Mouse (Mus musculus): ENCODE data around the gene Timm10. TPM values are rescaled to one million over a fixed set of nuclear protein-coding genes. Genes with fewer than 3 reads are reported as not detected.

The Timm10 gene
- total RNA-seq, 2 experiments from 2014 or later, result 39.6 to 55.6 TPM

- ATAC-seq (replicated peaks; ENCODE audit: poor library complexity), result peak; percentile 92
These were observed 28.9 kb downstream of the Timm10 start for GRCm38 (mm10) chr2:84855732-84856131.

GRCm38 (mm10) chr2:84858551-84858950 lies 31.8 kb downstream of the Timm10 start:
- no peak for ATAC-seq (replicated peaks; ENCODE audit: poor library complexity)

- ATAC-seq (replicated peaks; ENCODE audit: poor library complexity), result no peak
These were observed 33.4 kb downstream of the Timm10 start for GRCm38 (mm10) chr2:84859991-84860780.

GRCm38 (mm10) chr2:84861430-84861829 lies 34.6 kb downstream of the Timm10 start:
- no peak for ATAC-seq (replicated peaks; ENCODE audit: poor library complexity)

GRCm38 (mm10) chr2:84862231-84862630 lies 35.4 kb downstream of the Timm10 start:
- ATAC-seq (replicated peaks; ENCODE audit: poor library complexity), result peak; percentile 40

- peak; percentile 47 for ATAC-seq (replicated peaks; ENCODE audit: poor library complexity)
These were observed 39.1 kb downstream of the Timm10 start for GRCm38 (mm10) chr2:84865616-84866571.

GRCm38 (mm10) chr2:84868521-84868943 lies 41.7 kb downstream of the Timm10 start:
- peak; percentile 74 for ATAC-seq (replicated peaks; ENCODE audit: poor library complexity)

- ATAC-seq (replicated peaks; ENCODE audit: poor library complexity), result peak; percentile 33
These were observed 42.2 kb downstream of the Timm10 start for GRCm38 (mm10) chr2:84868977-84869376.

GRCm38 (mm10) chr2:84870623-84871160 lies 43.9 kb downstream of the Timm10 start:
- peak; percentile 15; the same call in 1 of the 2 replicates for ATAC-seq (replicated peaks; ENCODE audit: poor library complexity)

- ATAC-seq (replicated peaks; ENCODE audit: poor library complexity), result 0 out of 2 replicates have a peak, but pooled peaks have one; percentile 6
These were observed 45.4 kb downstream of the Timm10 start for GRCm38 (mm10) chr2:84872105-84872716.

- no peak for ATAC-seq (replicated peaks; ENCODE audit: poor library complexity)
These were observed 49.0 kb downstream of the Timm10 start for GRCm38 (mm10) chr2:84875842-84876241.

Other genes starting within 250 kb of the Timm10 start
- gene Ctnnd1, start 176.2 kb upstream of the Timm10 start, total RNA-seq (2015), result 21.2 and 26.8 TPM in 2 replicates
- 18.4 and 27.5 TPM in 2 replicates for gene Ctnnd1, start 176.2 kb upstream of the Timm10 start, total RNA-seq (2017)
- gene Btbd18, start 167.9 kb upstream of the Timm10 start, total RNA-seq (2015), result not detected in 2 replicates
- gene Btbd18, start 167.9 kb upstream of the Timm10 start, total RNA-seq (2017), result not detected in 2 replicates
- 251 and 263 TPM in 2 replicates for gene Selenoh, start 156.2 kb upstream of the Timm10 start, total RNA-seq (2015)
- 122 and 127 TPM in 2 replicates for gene Selenoh, start 156.2 kb upstream of the Timm10 start, total RNA-seq (2017)
- gene Gm28635, start 149.0 kb upstream of the Timm10 start, total RNA-seq (2015), result not detected in 2 replicates
- 0.44 TPM in 1 of 2 replicates, not detected in the other for gene Gm28635, start 149.0 kb upstream of the Timm10 start, total RNA-seq (2017)
- 30.8 and 40.2 TPM in 2 replicates for gene Med19, start 148.6 kb upstream of the Timm10 start, total RNA-seq (2015)
- gene Med19, start 148.6 kb upstream of the Timm10 start, total RNA-seq (2017), result 21.4 and 26.4 TPM in 2 replicates
- 75.6 and 78.6 TPM in 2 replicates for gene Tmx2, start 147.9 kb upstream of the Timm10 start, total RNA-seq (2015)
- 48.1 and 51.0 TPM in 2 replicates for gene Tmx2, start 147.9 kb upstream of the Timm10 start, total RNA-seq (2017)
- 44.0 and 46.1 TPM in 2 replicates for gene Zdhhc5, start 111.8 kb upstream of the Timm10 start, total RNA-seq (2015)
- 29.1 and 30.6 TPM in 2 replicates for gene Zdhhc5, start 111.8 kb upstream of the Timm10 start, total RNA-seq (2017)
- gene Clp1, start 99.6 kb upstream of the Timm10 start, total RNA-seq (2015), result 42.5 and 44.7 TPM in 2 replicates
- gene Clp1, start 99.6 kb upstream of the Timm10 start, total RNA-seq (2017), result 37.3 and 43.5 TPM in 2 replicates
- gene Ypel4, start 92.9 kb upstream of the Timm10 start, total RNA-seq (2015), result 0.07 and 0.12 TPM in 2 replicates
- 0.27 TPM in 1 of 2 replicates, not detected in the other for gene Ypel4, start 92.9 kb upstream of the Timm10 start, total RNA-seq (2017)
- gene Gm19426, start 83.3 kb upstream of the Timm10 start, total RNA-seq (2015), result 0.39 TPM in 1 of 2 replicates, not detected in the other
- gene Gm19426, start 83.3 kb upstream of the Timm10 start, total RNA-seq (2017), result not detected in 2 replicates
- 0.22 TPM in 1 of 2 replicates, not detected in the other for gene Serping1, start 51.6 kb upstream of the Timm10 start, total RNA-seq (2015)
- gene Serping1, start 51.6 kb upstream of the Timm10 start, total RNA-seq (2017), result not detected in 2 replicates
- 9.6 and 11.2 TPM in 2 replicates for gene Ube2l6, start 28.2 kb upstream of the Timm10 start, total RNA-seq (2015)
- gene Ube2l6, start 28.2 kb upstream of the Timm10 start, total RNA-seq (2017), result 8.5 and 12.7 TPM in 2 replicates
- not detected in 2 replicates for gene Smtnl1, start 4.3 kb upstream of the Timm10 start, total RNA-seq (2015)
- 0.24 TPM in 1 of 2 replicates, not detected in the other for gene Smtnl1, start 4.3 kb upstream of the Timm10 start, total RNA-seq (2017)
- gene Slc43a1, start 11.9 kb downstream of the Timm10 start, total RNA-seq (2015), result 25.7 and 33.4 TPM in 2 replicates
- gene Slc43a1, start 11.9 kb downstream of the Timm10 start, total RNA-seq (2017), result 14.2 and 15.0 TPM in 2 replicates
- gene Rtn4rl2, start 59.7 kb downstream of the Timm10 start, total RNA-seq (2015), result not detected in 2 replicates
- gene Rtn4rl2, start 59.7 kb downstream of the Timm10 start, total RNA-seq (2017), result not detected in 2 replicates
- gene Slc43a3, start 109.6 kb downstream of the Timm10 start, total RNA-seq (2015), result 111 and 119 TPM in 2 replicates
- gene Slc43a3, start 109.6 kb downstream of the Timm10 start, total RNA-seq (2017), result 94.2 and 94.7 TPM in 2 replicates
- gene Prg2, start 153.5 kb downstream of the Timm10 start, total RNA-seq (2015), result 43.2 and 74.2 TPM in 2 replicates
- gene Prg2, start 153.5 kb downstream of the Timm10 start, total RNA-seq (2017), result 135 and 270 TPM in 2 replicates
- gene Prg3, start 161.2 kb downstream of the Timm10 start, total RNA-seq (2015), result 8.4 and 12.8 TPM in 2 replicates
- 15.9 and 16.4 TPM in 2 replicates for gene Prg3, start 161.2 kb downstream of the Timm10 start, total RNA-seq (2017)
- gene Ssrp1, start 210.2 kb downstream of the Timm10 start, total RNA-seq (2015), result 145 and 175 TPM in 2 replicates
- 390 and 507 TPM in 2 replicates for gene Ssrp1, start 210.2 kb downstream of the Timm10 start, total RNA-seq (2017)
- gene P2rx3, start 210.5 kb downstream of the Timm10 start, total RNA-seq (2015), result 1.5 and 2.5 TPM in 2 replicates
- 0.46 TPM in 1 of 2 replicates, not detected in the other for gene P2rx3, start 210.5 kb downstream of the Timm10 start, total RNA-seq (2017)
- 0.59 and 0.85 TPM in 2 replicates for gene Tnks1bp1, start 221.0 kb downstream of the Timm10 start, total RNA-seq (2015)
- gene Tnks1bp1, start 221.0 kb downstream of the Timm10 start, total RNA-seq (2017), result 1.6 and 4.7 TPM in 2 replicates

All from megakaryocyte progenitor cell, adult 5-6 weeks (primary cell).